Comparison of ENCODE assay signal across 14 mouse cellular contexts in the genomic region with DNA sequence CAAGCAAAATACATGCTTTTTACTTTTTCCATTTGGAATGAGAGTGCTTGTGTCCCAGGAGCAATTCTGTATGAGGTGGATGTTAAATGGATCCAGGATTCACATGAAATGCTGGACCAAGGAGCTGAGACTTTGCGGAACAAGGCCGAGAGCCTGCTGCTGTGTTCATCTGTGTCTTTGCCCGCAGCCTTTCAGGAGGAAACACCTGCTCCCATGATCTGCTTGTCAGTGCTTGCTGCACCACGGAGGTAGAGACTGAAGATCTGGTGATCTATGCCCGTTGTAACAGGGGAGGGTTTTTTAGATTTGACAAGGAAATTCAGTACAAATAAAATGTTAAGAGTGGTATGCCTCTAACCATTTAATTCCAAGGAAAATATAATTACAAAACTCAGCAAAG.
"Had no signal": no experiment of that assay in that cellular context is flagged by ENCODE, and none has a peak within 500 bp of the region (broad histone marks: within the 10 kb centered on the region; RNA-seq: fewer than 3 reads in every experiment).

No protein-coding gene starts in this region.

- H3K4me2 ChIP-seq: liver, embryonic 11.5 days; lung, embryonic 15.5 days; midbrain, embryonic 12.5 days; neural tube, embryonic 13.5 days had no signal

- H3K9ac ChIP-seq: lung, embryonic 15.5 days; midbrain, embryonic 12.5 days; neural tube, embryonic 13.5 days had no signal

- H3K4me3 ChIP-seq: limb, embryonic 10.5 days; lung, embryonic 15.5 days; midbrain, embryonic 12.5 days; neural tube, embryonic 13.5 days had no signal

- H3K27ac ChIP-seq: limb, embryonic 10.5 days; lung, embryonic 15.5 days; macrophage; midbrain, embryonic 12.5 days; neural tube, embryonic 13.5 days had no signal

- DNase-seq: kidney, adult 8-10 months; kidney, postnatal 25 days; lung, postnatal 14 days; retina, postnatal 1 day; right cerebral cortex, postnatal 4 days; spleen, adult 18-20 months had no signal

- H3K27me3 ChIP-seq: lung, embryonic 15.5 days; midbrain, embryonic 12.5 days; neural tube, embryonic 13.5 days had no signal

- ATAC-seq: intestine, postnatal 0 days; midbrain, embryonic 16.5 days had no signal

- H3K9me3 ChIP-seq: limb, embryonic 10.5 days; lung, embryonic 15.5 days; midbrain, embryonic 12.5 days; neural tube, embryonic 13.5 days had no signal

- H3K36me3 ChIP-seq: limb, embryonic 10.5 days; midbrain, embryonic 12.5 days; neural tube, embryonic 13.5 days had no signal
